Mouse (Mus musculus): ENCODE data around the gene Gm1604a.
A peak's percentile ranks its signal among the peaks of the same experiment; 100 is the strongest.
"Not testable (repeated sequence)": the region's sequence is repeated elsewhere in the genome, so short reads cannot be mapped to it uniquely, and the experiment has no call there.

Gm1604a gene

GRCm38 (mm10) chr17:7068997-7069539 is 43.7 kb downstream of the Gm1604a start:
- DNase-seq (ENCODE audit: low spot score), result not testable (repeated sequence)

- not testable (repeated sequence) for DNase-seq (ENCODE audit: low spot score)
Measured at GRCm38 (mm10) chr17:7069561-7070240, 44.3 kb downstream of the Gm1604a start.

- peak; percentile 3 for DNase-seq (ENCODE audit: low spot score)
Measured at GRCm38 (mm10) chr17:7074494-7074893, 49.1 kb downstream of the Gm1604a start.

GRCm38 (mm10) chr17:7075519-7075918 is 50.2 kb downstream of the Gm1604a start:
- DNase-seq (ENCODE audit: low spot score), result not testable (repeated sequence)

GRCm38 (mm10) chr17:7079558-7079957 is 54.2 kb downstream of the Gm1604a start:
- DNase-seq (ENCODE audit: low spot score), result not testable (repeated sequence)

- not testable (repeated sequence) for DNase-seq (ENCODE audit: low spot score)
Measured at GRCm38 (mm10) chr17:7084523-7084922, 59.2 kb downstream of the Gm1604a start.

GRCm38 (mm10) chr17:7085469-7086168 is 60.3 kb downstream of the Gm1604a start:
- not testable (repeated sequence) for DNase-seq (ENCODE audit: low spot score)

GRCm38 (mm10) chr17:7086836-7087235 is 61.5 kb downstream of the Gm1604a start:
- peak; percentile 3 for DNase-seq (ENCODE audit: low spot score)

- not testable (repeated sequence) for DNase-seq (ENCODE audit: low spot score)
Measured at GRCm38 (mm10) chr17:7097835-7098519, 72.6 kb downstream of the Gm1604a start.

GRCm38 (mm10) chr17:7099096-7099495 is 73.7 kb downstream of the Gm1604a start:
- not testable (repeated sequence) for DNase-seq (ENCODE audit: low spot score)

GRCm38 (mm10) chr17:7102945-7103344 is 77.6 kb downstream of the Gm1604a start:
- DNase-seq (ENCODE audit: low spot score), result not testable (repeated sequence)

- DNase-seq (ENCODE audit: low spot score), result not testable (repeated sequence)
Measured at GRCm38 (mm10) chr17:7111658-7112057, 86.3 kb downstream of the Gm1604a start.

- DNase-seq (ENCODE audit: low spot score), result not testable (repeated sequence)
Measured at GRCm38 (mm10) chr17:7116265-7116664, 90.9 kb downstream of the Gm1604a start.

- not testable (repeated sequence) for DNase-seq (ENCODE audit: low spot score)
Measured at GRCm38 (mm10) chr17:7120835-7121234, 95.5 kb downstream of the Gm1604a start.

GRCm38 (mm10) chr17:7122554-7122953 is 97.2 kb downstream of the Gm1604a start:
- not testable (repeated sequence) for DNase-seq (ENCODE audit: low spot score)

GRCm38 (mm10) chr17:7126475-7126874 is 101.1 kb downstream of the Gm1604a start:
- not testable (repeated sequence) for DNase-seq (ENCODE audit: low spot score)

- DNase-seq (ENCODE audit: low spot score), result not testable (repeated sequence)
Measured at GRCm38 (mm10) chr17:7134002-7134401, 108.6 kb downstream of the Gm1604a start.

GRCm38 (mm10) chr17:7135277-7135676 is 109.9 kb downstream of the Gm1604a start:
- not testable (repeated sequence) for DNase-seq (ENCODE audit: low spot score)

All from embryo, embryonic 10 days (tissue).